Mouse (Mus musculus) large intestine, adult 2 months (tissue): ENCODE results near the gene Aldh1a2. TPM values are rescaled to one million over a fixed set of nuclear protein-coding genes. Genes with fewer than 3 reads are reported as not detected.

ENCODE experiments used
- DNase-seq: peaks from one replicate; pipeline ENCODE4 v3.0.0-alpha.2; 2012; ENCODE audit warnings: low read depth, low spot score
- WGBS: fragments of 180-500 bp; shearing (Covaris S2); methylation state at CpG from one replicate; pipeline ENCODE4 v1.1.7; 2018; 5-methylcytosine and 5-hydroxymethylcytosine counted together
- polyA plus RNA-seq: library from polyadenylated mRNA; depleted of rRNA; stranded (reverse); fragments of >200 nt; gene quantifications from 2 replicates; pipeline ENCODE4 v1.2.3, GENCODE M21; 2012

The Aldh1a2 gene
- polyA plus RNA-seq, 1 experiment: 9.6 TPM

- no peak for DNase-seq
- 93% methylated on average over 3 of the region's 3 CpGs for WGBS
Observed at GRCm38 (mm10) chr9:71285231-71285630, 69.6 kb downstream of the Aldh1a2 start.

GRCm38 (mm10) chr9:71286420-71286819 lies 70.8 kb downstream of the Aldh1a2 start:
- 93% methylated on average over 9 of the region's 9 CpGs for WGBS
- DNase-seq: no peak

- DNase-seq: no peak
- 63% methylated on average over 6 of the region's 6 CpGs for WGBS
Observed at GRCm38 (mm10) chr9:71288738-71289137, 73.1 kb downstream of the Aldh1a2 start.

- DNase-seq: no peak
- 79% methylated on average over 3 of the region's 3 CpGs for WGBS
Observed at GRCm38 (mm10) chr9:71289810-71290209, 74.2 kb downstream of the Aldh1a2 start.

GRCm38 (mm10) chr9:71290730-71291129 lies 75.1 kb downstream of the Aldh1a2 start:
- WGBS: 76% methylated on average over 1 of the region's 1 CpGs

GRCm38 (mm10) chr9:71295501-71295900 lies 79.9 kb downstream of the Aldh1a2 start:
- WGBS: 71% methylated on average over 8 of the region's 8 CpGs
- no peak for DNase-seq

More at GRCm38 (mm10) chr9:71290730-71291129, 75.1 kb downstream of the Aldh1a2 start:
- DNase-seq: no peak

- WGBS: 51% methylated on average over 2 of the region's 2 CpGs
Observed at GRCm38 (mm10) chr9:71303594-71303993, 88.0 kb downstream of the Aldh1a2 start.

GRCm38 (mm10) chr9:71307106-71307789 lies 91.7 kb downstream of the Aldh1a2 start:
- WGBS: 78% methylated on average over 9 of the region's 9 CpGs
- DNase-seq: no peak

More at GRCm38 (mm10) chr9:71303594-71303993, 88.0 kb downstream of the Aldh1a2 start:
- DNase-seq: no peak

- 90% methylated on average over 3 of the region's 3 CpGs for whole genome bisulfite sequencing
- no peak for DNase-seq
Observed at GRCm38 (mm10) chr9:71315960-71316359, 100.4 kb downstream of the Aldh1a2 start.

GRCm38 (mm10) chr9:71317096-71317920 lies 101.7 kb downstream of the Aldh1a2 start:
- WGBS: 62% methylated on average over 11 of the region's 11 CpGs
- DNase-seq: no peak

- 62% methylated on average over 3 of the region's 3 CpGs for WGBS
- no peak for DNase-seq
Observed at GRCm38 (mm10) chr9:71317921-71318241, 102.3 kb downstream of the Aldh1a2 start.

- no peak for DNase-seq
- WGBS: 88% methylated on average over 5 of the region's 5 CpGs
Observed at GRCm38 (mm10) chr9:71319776-71320175, 104.2 kb downstream of the Aldh1a2 start.

GRCm38 (mm10) chr9:71320246-71321155 lies 104.9 kb downstream of the Aldh1a2 start:
- no peak for DNase-seq
- WGBS: 74% methylated on average over 11 of the region's 11 CpGs

- DNase-seq: no peak
- WGBS: 42% methylated on average over 7 of the region's 7 CpGs
Observed at GRCm38 (mm10) chr9:71321436-71321835, 105.8 kb downstream of the Aldh1a2 start.

- no peak for DNase-seq
- 65% methylated on average over 6 of the region's 6 CpGs for WGBS
Observed at GRCm38 (mm10) chr9:71321871-71322270, 106.3 kb downstream of the Aldh1a2 start.

GRCm38 (mm10) chr9:71323303-71323952 lies 107.8 kb downstream of the Aldh1a2 start:
- DNase-seq: no peak
- 32% methylated on average over 1 of the region's 1 CpGs for WGBS

GRCm38 (mm10) chr9:71324060-71324459 lies 108.5 kb downstream of the Aldh1a2 start:
- no peak for DNase-seq
- 64% methylated on average over 5 of the region's 5 CpGs for WGBS

GRCm38 (mm10) chr9:71326261-71326660 lies 110.7 kb downstream of the Aldh1a2 start:
- DNase-seq: no peak
- 77% methylated on average over 4 of the region's 4 CpGs for WGBS

- WGBS: 66% methylated on average over 3 of the region's 3 CpGs
Observed at GRCm38 (mm10) chr9:71331661-71332060, 116.1 kb downstream of the Aldh1a2 start.

More at GRCm38 (mm10) chr9:71331661-71332060, 116.1 kb downstream of the Aldh1a2 start:
- no peak for DNase-seq
